Mouse (Mus musculus) liver, adult (tissue): ENCODE measurements around the gene Pcmt1.

Experiments used
- GATA4 ChIP-seq: IDR thresholded peaks from 2 replicates; pipeline ENCODE4 v1.6.1; 2014; ENCODE audit warnings: mild to moderate bottlenecking, low read length; ENCODE audit not compliant: insufficient replicate concordance

Pcmt1 gene

GRCm38 (mm10) chr10:7611647-7612046 lies 69.3 kb downstream of the Pcmt1 start:
- TF ChIP-seq GATA4, result no peak

DNA sequence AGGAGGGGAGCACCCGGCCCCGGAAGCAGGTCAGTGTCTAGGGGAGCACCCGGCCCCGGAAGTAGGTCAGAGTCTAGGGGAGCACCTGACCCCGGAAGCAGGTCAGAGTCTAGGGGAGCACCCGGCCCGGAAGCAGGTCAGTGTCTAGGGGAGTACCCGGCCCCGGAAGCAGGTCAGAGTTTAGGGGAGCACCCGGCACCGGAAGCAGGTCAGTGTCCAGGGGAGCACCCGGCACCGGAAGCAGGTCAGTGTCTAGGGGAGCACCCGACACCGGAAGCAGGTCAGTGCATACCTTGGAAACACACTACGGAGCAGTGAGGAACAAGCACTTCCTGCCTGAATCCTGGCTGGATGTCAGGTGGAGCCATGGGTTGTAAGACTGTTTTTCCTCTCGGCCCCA lies 72.3 kb downstream of the Pcmt1 start:
- no peak for TF ChIP-seq GATA4

- no peak for TF ChIP-seq GATA4
Observed at GRCm38 (mm10) chr10:7606437-7606836, 74.5 kb downstream of the Pcmt1 start.

DNA sequence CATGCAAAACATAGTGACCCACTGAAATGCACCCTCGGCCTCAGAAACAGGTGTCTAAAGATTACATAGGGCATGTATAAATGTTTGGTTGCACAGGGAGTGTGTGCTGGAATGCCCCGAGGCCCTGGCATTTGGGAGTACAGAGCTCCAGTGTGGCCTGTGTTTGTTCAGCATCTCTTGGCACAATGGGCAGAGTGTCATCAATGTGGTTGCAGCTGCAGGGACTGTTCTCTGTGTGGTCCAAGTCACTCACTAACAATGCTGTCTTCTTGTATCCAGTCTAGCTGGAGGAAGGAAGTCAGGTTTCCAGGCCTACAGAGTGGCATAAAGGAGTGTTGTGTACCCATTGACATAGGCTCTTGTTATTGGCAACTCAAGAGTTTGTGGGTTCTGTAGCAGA lies 75.8 kb downstream of the Pcmt1 start:
- TF ChIP-seq GATA4, result no peak

GRCm38 (mm10) chr10:7600647-7601046 lies 80.3 kb downstream of the Pcmt1 start:
- TF ChIP-seq GATA4, result peak; percentile 56; the same call in 1 of the 2 replicates

GRCm38 (mm10) chr10:7598177-7598576 lies 82.8 kb downstream of the Pcmt1 start:
- no peak for TF ChIP-seq GATA4

DNA sequence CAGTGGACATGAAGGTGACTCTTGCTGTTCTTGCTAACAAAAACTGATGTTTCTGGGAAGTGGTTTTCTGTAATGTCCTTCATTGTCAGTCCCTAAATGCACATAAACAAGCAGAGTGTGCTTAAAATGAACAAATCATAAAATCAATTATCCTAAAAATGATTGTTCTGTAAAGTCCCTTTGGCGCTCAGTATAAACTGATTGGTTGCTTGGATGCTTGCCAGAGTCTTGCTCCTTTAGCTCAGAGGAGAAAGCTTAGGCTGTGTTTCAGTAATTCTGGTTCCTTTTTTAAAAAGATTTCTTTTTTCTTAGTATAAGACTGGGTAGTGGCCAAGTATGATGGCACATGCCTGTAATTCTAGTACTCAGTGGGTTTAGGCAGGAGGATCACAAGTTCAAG lies 84.7 kb downstream of the Pcmt1 start:
- no peak for TF ChIP-seq GATA4

DNA sequence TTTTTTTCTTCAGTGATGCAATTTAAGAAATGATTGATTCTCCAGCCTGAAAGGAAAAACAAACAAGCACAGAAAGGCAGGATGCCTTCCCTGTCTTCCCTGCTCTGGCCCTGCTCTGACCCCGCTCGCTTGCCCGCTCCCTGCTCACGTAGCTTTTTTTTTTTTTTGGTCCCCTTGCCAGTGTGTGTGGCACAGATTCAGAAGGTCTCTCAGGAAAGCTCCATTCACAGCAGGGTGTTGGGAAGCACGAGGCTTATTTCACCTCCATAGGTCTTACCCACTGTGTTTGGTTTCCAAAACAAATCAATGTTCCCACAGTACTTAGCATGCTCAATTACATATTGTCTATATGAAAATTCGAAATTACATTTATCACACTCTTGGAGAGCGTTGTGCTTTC lies 86.1 kb downstream of the Pcmt1 start:
- no peak for TF ChIP-seq GATA4

DNA sequence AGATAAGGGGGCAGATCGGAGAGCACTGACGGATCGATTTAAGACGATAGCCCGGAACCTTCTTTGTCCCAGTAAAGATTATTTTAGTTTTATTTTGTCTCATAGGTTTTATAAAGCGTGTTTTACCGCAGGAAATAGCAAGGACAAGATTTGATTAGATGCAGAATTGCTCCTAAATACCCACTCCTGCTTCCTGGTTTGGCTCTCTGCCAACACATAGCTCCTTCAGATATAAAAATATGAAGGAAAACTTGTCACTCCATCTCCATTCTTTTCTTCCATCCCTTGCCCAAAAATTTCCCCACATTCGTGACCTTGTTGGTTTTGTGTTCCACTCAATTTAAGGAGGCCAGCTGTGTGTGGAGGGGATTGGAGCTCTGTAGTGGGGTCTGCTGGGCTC lies 90.1 kb downstream of the Pcmt1 start:
- no peak for TF ChIP-seq GATA4

- no peak for TF ChIP-seq GATA4
Observed at GRCm38 (mm10) chr10:7590234-7590689, 90.7 kb downstream of the Pcmt1 start.

GRCm38 (mm10) chr10:7589592-7590233 lies 91.2 kb downstream of the Pcmt1 start, which contains the start of gene Lrp11:
Gene Lrp11 (plus strand): TSS chr10:7589800.
- TF ChIP-seq GATA4, result peak; percentile 11; the same call in 1 of the 2 replicates

DNA sequence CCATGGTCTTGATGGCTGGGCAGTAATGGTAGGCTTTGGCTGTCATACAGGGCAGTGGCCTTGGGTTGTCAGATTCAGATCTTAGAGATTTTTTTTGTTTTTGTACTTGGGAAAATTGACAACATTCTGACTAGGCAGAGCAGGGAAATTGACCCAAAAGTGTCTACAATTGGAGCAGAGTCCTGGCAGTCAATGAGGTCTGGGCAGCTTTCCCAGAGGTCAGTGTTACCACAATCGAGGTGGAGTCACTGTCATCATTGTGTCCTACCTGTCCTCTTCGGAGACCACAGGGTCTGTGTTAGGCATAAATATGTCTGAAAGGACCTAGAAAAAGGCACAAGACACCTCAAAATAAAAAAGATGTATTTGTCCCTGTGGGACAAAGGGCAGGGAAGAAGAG lies 94.2 kb downstream of the Pcmt1 start:
- TF ChIP-seq GATA4, result no peak

- no peak for TF ChIP-seq GATA4
Observed at GRCm38 (mm10) chr10:7582891-7583557, 97.9 kb downstream of the Pcmt1 start.

DNA sequence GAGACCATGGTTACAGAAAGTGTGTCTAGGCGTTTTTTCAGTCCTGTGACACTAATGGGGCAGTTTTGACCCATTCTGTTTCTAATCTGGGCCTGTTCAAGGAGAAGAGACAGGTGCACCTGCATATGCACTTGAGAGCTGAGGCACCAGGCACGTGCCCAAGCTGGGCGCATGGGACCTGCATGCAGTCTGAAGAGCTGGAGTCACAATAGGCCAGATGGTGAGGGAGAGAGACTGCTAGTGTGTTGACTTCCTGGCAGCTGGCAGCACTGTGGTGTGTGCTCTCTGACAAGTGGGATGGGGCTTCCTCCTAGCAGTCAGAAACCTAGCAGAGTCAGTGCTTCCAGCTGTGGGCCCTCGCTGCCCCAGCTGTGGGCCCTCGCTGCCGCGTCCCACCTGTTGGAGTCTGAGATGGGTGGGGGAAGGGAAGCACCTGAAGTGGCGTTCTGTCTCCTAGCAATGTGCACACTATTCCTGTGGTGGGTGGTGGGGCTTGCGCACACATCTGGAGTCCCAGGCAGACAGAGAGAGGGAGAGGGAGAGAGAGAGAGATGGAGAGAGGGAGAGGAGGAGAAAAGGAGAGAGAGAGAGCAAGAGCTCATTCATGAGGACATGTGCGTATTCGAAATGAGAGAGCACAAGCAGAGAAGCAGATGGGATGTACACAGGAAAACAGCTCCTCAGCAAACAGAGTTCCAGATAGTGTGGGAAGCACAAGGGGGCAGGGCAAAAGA lies 98.6 kb downstream of the Pcmt1 start:
- no peak for TF ChIP-seq GATA4

GRCm38 (mm10) chr10:7581401-7581800 lies 99.5 kb downstream of the Pcmt1 start:
- no peak for TF ChIP-seq GATA4
